Mouse (Mus musculus): ENCODE results near the gene Slc22a18.
A peak's percentile ranks its signal among the peaks of the same experiment; 100 is the strongest.

Gene Slc22a18

DNA sequence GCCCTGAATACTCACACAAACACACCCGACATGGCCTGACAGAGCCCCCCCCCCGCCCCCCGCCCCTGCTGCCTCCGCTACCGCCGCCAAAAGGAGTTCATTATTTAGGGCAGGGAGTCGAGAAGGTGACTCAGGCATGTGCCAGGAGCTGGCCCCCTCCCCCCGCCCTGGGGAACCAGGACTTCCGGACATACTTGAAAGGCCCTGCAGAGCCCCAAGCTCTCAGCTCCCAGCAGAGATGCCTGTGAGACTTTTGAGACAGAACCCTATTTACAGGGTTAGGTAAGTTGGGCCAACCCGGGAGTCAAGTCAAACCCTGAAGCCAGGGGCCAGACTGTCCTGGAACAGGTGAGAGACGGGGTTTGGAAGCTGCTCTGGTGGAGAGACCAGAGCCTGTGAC, 11.6 kb upstream of the Slc22a18 start:
- ATAC-seq (ENCODE audit: insufficient number of reproducible peaks, low FRiP score, low TSS enrichment), result no peak

DNA sequence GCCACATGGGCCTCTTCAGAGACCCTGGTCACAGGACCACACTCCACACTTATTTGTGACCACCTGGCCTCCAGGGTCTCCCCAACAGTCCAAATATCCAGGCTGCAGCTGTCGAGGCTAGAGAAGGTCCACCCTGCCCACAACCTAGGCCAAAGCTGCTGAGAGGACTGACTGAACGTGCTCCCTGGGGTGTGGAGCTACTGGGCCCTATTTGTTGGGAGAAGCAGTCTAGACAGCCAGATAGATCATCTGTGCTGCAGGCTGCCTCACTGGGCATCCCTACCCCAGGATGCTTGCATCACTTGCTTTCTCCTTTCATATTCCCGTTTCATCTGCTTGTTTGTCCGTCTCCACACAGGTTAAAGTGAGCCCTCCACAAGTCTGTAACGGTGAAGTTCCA, 11.0 kb upstream of the Slc22a18 start:
- no peak for ATAC-seq (ENCODE audit: insufficient number of reproducible peaks, low FRiP score, low TSS enrichment)

DNA sequence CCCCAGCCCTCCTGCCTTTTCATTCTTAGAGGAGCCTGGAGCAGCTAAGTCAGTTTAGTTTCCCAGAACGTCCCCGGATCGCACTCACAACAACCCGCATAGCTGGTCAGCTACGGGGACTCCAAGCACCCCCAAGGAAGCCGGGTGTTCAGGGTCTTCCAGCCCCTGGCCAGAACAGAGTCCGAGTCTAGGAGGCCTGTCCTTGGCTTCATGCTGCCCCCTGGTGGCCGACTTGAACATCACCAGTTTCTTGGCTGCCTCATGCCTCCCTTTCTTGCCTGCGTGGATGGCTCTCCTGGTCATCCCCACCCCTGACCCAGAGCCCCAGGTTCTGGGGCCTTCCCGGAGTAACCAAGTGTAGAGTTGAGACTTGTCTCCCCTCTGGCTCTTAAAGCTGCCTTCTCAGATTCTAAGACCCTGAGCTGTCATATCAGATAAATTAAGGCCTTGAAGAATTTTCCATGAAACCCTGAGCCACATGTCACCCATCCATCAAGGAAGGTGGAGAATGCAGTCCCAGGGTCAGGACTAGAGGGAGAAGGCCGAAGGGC, 9.6 kb upstream of the Slc22a18 start:
- no peak for ATAC-seq (ENCODE audit: insufficient number of reproducible peaks, low FRiP score, low TSS enrichment)

DNA sequence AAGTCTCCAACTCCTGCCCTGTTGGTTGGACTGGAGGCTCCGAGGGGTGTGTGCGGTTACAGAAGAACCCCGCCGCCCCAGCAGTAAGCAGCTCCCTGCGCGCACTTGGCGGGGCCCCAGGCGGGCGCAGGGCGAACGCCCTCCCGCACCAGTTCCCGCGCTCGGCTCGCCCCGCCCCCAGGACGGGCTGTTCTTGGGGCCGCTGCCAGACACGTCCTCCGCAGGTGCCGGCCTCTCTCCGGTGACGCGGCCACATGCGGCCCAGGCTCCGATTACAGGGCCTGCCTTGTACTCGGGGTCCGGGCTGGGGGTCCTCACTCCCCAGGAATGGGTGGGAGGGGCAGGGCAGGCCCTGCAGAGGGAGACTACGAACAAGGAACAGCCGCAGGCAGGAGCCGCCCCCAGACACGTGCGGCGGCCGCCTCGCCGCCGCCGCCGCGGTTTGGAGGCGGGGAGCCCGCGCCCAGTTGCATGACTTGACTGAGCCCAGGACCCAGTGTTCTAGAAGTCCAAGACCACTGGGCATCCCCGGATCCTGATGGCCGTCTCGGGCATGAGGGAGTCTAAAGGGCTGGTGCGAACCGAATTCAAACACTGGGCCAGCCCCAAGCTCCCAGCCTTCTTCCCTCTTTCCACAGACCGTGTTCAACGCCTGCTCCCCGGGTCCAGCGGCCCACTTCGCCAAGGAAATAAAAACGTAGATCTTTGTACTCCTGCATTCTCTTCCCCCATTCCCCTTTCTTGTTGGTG, 8.6 kb upstream of the Slc22a18 start:
- no peak for ATAC-seq (ENCODE audit: insufficient number of reproducible peaks, low FRiP score, low TSS enrichment)

DNA sequence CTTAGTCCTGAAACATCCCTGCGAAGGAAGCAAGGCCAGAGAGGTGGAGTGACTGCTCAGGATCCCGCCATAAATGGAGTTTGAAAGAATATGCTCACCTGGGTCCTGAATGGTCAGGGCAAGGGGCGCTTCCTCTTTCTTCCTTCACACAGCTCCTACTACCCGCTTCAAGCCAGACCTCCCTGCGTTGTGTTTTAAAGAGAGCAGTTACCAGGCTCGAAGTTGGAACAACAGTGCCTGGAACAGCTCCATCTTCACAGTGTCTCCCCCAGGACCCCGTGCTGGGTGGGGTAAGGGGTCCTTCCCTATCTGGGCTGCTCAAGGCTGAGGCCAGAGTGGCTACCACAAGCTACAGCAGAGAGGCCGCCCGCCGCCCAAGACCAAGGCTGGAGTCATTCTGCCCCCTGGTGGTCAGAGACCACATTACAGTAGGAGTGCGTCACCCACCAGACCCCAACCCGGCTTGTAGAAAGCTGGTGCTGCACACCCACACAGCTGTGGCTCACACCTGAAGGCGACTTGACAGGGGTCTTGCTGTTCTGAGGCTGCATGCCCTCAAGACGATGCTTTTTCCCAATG, 7.3 kb upstream of the Slc22a18 start:
- peak; percentile 41; the same call in 1 of the 2 replicates for ATAC-seq (ENCODE audit: insufficient number of reproducible peaks, low FRiP score, low TSS enrichment)

DNA sequence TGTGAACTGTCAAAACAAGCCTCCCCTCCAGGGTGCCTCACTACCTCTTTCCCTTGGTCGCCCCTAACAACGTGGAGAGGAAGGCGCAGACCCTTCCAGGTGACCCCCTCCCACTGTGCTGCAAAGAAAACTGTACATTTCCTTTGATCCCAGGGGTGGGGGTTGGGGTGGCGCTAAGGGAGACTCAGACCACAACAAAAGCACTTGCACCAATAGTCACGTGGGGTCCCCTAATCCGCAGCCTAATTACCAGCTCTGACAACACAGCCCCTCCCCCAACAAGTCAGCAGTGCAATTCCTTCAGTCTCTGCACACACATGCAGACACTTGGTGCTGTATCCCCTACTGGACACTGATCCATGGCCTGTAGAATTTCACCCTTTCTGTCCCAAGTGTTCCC, 5.8 kb upstream of the Slc22a18 start:
- no peak for ATAC-seq (ENCODE audit: insufficient number of reproducible peaks, low FRiP score, low TSS enrichment)

DNA sequence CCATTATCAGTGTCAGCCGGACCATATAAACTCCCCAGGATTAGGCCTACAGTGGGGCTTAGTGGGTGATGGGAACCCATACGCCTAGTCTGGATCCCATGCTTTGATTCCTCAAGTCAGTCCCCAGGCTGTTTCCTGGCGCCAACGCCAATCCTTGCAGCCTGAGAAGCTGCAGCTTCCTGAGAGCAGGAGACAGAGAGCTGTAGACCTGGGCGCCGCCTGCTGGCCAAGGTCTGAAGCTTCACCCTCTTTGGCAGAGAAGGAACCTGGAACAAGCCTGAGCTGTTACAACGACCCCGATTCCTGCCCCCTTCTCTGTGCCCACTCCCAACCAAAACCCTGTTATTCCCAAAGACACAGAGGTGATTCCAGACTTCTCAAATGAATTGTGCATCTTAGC, 3.6 kb upstream of the Slc22a18 start:
- peak; percentile 53; the same call in 1 of the 2 replicates for ATAC-seq (ENCODE audit: insufficient number of reproducible peaks, low FRiP score, low TSS enrichment)

DNA sequence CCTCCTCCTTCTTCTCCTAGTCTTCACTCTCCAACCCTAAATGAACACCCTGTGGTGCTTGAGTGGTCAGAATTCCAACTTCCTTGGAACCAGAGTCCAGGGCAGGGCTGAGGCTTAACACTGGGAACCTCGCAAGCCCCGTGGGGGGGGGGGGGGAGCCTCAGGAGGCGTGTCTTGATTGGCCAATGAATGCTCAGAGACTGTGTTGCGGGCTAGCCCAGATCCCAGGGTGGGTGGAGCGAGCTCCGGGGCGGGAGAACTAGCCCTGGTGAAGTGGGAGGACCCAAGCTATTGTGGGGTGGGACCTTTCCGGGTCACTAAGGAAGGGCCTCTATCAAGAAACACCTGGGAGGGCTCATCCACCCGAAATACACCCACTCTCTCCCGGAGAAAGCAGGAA, 1.3 kb downstream of the Slc22a18 start:
- ATAC-seq (ENCODE audit: insufficient number of reproducible peaks, low FRiP score, low TSS enrichment), result no peak

DNA sequence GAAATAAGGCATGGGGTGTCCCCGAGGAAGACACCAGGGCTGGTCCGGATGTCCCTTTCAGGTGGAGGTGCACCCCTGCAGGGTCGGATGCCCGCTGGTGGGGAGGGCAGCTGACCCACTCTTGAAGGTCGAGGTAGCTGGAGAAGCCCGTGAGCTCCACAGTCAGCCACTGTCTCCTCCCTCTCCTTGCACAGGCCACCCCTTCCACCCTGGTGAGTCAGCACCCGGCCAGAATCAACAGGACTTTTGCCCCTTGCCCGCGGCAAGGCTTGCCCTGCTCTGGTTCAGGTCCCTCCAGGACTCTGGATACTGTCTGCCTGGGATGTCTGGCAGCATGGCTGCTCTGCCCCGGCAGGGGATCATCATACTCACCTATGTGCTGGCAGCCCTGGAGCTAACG, 2.3 kb downstream of the Slc22a18 start:
- no peak for ATAC-seq (ENCODE audit: insufficient number of reproducible peaks, low FRiP score, low TSS enrichment)

DNA sequence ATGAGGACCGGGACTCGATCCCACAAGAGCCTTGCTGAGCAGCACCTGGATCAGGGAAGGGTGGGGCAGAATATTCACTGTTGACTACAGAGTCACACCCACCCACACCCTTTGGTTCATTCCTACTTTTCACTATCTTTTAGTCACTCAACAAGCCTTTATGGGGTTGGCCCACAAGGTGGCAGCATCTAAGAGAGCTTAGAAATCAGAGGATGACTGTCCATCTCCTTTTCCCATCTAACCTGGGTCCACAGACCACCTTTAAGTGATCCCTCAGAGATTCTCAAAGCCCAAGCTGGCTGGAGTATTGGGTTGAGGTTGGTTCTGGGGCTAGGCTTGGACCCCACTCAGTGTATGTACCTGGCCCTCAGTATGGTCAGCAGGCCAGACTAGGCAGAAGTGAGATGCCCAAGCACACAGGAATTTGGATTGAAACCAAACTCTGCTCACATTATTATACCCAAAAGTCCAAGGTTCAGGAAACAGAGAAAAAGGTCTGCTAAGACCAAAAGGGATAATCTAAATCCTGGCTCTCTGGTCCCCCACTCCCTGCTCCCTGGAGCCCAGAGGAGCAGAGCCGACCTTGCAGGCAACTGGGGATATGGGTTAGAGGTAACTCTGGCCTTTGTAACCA, 3.3 kb downstream of the Slc22a18 start:
- no peak for ATAC-seq (ENCODE audit: insufficient number of reproducible peaks, low FRiP score, low TSS enrichment)

DNA sequence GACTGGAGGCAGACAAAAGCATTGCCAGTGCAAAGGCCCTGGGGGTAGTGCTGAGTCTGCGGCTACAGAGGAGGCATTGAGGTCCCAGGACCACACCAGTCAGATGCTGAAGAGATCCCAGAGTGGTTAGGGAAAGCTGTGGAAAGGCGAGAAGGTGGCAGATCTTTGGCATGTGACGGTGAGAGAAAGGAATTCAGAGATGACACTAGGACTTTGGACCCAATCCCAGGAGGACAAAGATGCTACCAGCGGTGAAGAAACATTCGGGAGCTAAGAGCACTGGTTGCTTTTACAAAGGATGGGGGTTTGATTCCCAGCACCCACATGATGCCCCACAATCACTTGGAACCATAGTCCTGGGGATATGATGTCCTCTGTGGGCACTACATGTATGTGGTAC, 4.3 kb downstream of the Slc22a18 start:
- no peak for ATAC-seq (ENCODE audit: insufficient number of reproducible peaks, low FRiP score, low TSS enrichment)

DNA sequence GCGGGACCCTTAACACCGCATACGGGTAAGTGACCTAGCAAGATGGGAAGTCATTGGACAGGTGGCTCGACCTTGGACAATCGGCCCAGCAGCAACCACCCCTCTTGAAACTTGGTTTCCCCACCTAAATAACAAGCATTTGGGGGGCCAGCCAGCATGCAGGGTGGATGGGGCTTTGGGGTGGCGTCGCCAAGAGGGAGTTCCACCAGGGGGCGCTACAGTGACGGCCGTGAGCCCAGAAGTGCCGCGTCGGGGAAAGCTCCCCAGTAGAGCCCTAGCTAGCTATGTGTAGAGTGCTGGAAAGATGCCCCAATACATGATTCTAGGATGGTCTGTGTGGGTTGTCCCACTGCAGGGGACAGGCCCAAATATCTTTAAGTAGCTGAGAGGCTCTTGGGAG, 7.0 kb downstream of the Slc22a18 start:
- ATAC-seq (ENCODE audit: insufficient number of reproducible peaks, low FRiP score, low TSS enrichment), result no peak

DNA sequence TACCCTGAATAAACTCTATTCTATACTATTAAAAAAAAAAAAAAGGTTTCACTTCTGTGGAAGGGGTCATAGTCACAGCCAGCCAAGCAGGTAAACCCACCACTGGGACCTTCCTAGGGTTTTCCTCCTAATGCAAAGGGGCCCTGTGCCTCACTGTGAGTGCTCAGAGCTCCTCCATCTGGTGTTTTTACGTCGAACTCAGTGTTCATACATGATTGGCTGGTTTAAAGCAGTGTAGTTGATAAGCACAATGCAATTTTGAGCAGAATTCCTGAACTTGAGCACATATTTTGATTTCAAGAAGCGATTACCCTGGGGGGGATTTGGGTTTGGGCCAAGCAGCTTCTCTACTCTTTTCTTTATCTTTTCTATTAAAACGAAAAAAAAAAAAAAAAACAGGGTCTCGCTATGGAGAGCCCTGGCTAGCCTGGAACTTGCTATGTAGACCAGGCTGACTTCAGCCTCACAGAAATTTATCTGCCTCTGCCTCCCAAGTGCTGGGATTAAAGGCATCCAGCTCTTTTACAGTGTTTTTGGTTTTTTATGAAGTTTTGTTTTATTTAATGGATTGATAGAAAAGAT, 8.4 kb downstream of the Slc22a18 start:
- no peak for ATAC-seq (ENCODE audit: insufficient number of reproducible peaks, low FRiP score, low TSS enrichment)

DNA sequence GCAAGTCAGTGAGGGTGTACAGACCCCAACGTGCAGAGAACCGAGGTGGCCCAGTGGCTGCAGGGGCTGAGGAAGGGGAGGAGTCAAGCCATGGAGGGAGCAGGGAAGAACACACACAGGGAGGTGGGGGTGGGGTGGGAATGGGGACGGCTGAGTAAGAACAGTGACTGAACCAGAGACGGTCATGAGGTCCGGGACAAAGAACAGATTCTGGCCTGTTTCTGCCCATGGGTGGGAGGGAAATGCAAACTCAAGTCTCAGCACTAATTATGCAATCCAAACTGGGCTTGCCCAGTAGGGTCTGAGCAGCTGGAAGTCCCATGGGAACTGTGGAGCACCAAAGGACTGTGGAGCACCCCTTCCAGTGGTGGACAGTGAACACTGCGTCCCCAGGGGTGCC, 9.0 kb downstream of the Slc22a18 start:
- no peak for ATAC-seq (ENCODE audit: insufficient number of reproducible peaks, low FRiP score, low TSS enrichment)

DNA sequence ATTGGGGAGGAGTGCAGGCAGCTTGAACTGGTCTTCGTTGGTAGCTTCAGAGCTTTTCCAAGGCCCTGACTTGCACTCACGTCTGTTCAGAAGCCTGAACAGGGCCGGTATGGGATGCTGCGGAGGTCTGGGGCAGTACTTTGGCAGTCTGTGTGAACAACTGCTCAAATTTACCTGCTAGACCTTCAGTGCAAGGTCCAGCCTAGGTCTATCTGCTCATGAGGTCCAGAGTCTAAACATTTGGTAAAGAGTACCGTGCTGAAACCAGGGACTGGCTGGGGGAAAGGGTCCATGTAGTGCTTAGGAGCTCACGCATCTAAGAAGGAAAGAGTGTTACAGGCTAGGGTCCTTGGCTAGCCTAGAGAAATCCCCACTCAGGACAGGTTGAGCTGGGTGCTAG, 16.2 kb downstream of the Slc22a18 start:
- no peak for ATAC-seq (ENCODE audit: insufficient number of reproducible peaks, low FRiP score, low TSS enrichment)

DNA sequence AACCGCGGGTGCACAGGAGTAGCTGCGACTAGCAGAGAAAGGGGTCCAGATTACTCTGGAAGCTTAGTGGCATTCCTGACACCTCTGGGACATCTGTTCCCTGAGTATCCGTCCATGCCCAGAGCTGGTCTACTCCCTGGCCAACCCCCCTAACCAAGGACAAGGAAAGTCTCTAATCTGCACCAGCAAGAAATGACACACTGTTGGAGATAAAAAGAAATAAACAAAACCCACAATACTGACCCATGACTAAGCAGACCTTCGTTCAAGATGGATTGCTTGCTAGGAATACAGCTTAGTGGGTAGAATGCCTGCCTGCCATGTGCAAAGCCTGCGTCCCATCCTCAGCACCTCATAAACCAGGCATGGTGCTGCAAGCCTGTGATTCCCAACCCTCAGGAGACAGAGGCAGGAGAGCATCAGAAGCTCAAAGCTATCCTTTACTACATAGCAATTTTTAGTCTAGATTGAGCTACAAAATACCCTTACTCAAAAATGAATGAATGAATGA, 20.1 kb downstream of the Slc22a18 start:
- no peak for ATAC-seq (ENCODE audit: insufficient number of reproducible peaks, low FRiP score, low TSS enrichment)

DNA sequence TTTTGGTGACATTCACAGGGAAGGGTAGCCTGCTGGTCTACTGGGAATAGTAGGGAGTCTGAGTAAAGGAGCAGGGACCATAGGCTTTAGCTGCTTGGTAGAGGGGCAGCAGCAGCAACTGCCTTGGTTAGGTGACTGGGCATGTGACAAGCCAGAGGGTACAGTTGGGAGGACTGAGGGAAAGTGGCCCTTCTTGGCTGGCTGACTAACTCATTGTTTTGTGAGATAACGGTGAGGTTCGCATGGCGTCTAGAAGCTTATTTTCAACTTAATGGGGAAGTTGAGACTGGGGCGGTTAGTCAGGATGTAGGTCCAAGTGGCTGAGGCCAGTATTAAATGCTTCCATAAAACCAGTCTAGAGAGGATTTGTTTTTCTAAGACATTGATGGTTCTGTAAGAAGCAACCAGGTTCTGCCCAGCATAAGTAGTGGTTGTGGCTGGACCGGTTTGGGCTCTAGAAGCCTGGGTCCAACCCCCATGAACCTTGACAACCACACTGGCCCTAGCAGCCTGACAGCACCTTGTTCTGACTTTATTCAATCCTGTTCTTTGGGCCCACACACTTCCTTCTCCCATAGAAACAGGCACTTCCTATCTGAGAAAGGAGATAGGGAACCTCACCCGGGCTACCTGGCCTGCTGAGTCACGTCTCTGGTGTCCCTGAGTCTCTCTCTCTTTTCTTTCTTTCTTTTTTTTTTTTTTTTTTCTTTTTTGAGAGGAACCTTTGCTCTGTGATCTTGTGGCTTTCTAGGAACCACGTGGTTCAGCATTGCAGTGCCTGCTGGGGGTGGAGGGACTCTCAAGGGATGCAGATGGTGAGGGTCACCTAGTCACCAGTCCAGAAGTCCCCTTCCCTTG, 21.8 kb downstream of the Slc22a18 start:
- ATAC-seq (ENCODE audit: insufficient number of reproducible peaks, low FRiP score, low TSS enrichment), result no peak

DNA sequence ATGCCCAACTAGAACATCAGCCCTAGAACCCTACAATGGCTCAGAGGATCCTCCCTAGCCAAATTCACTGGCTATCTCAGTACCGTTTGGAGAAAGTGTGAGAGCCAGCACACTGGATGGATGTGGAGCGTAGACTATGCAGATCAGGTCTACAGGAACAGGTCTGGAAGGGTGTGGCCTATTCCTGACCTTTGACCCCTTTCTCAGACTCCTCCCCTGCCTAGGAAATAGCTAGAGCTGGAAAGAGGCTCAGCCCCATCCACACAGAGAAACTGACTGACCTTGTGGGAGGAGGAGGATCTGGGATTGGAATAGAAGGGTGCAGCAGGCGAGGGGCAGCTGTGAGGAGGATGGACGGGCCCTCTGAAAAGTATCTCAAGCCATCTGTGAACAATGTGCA, 25.0 kb downstream of the Slc22a18 start:
- ATAC-seq (ENCODE audit: insufficient number of reproducible peaks, low FRiP score, low TSS enrichment), result no peak

DNA sequence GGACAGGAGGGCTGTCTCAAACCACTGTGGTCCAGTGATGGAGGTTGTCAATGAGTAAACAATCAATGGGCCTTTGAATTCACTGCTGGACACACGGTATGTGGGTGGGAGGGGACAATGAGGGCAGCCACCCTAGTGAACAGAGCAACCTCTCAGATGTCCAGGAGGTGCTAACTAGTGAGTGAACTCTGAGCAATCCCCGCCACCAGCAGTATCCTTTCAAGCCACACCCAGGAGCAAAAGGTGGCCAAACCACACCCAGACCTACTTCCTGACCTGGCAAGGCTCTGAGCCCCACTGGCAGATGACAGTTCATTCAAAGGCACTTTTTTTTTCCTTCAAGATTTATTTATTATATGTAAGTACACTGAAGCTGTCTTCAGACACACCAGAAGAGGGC, 27.4 kb downstream of the Slc22a18 start:
- no peak for ATAC-seq (ENCODE audit: insufficient number of reproducible peaks, low FRiP score, low TSS enrichment)

All from cerebellum, adult (tissue).